In genomic region chr16:22406747-22407146, GRCm38 (mm10) we compare ENCODE assay signal across 24 mouse cellular contexts.
"Had no signal": no experiment of that assay in that cellular context is flagged by ENCODE, and none has a peak within 500 bp of the region (broad histone marks: within the 10 kb centered on the region; RNA-seq: fewer than 3 reads in every experiment).

No protein-coding gene starts in this region.

- ATAC-seq: liver, embryonic 12.5 days; midbrain, embryonic 13.5 days; midbrain, embryonic 16.5 days had no signal

- H3K9me3 ChIP-seq: kidney, embryonic 15.5 days; limb, embryonic 10.5 days; limb, embryonic 13.5 days; liver, embryonic 12.5 days; liver, embryonic 15.5 days; lung, embryonic 15.5 days; megakaryocyte, embryonic 14.5 days; midbrain, embryonic 10.5 days; midbrain, embryonic 13.5 days; neural tube, embryonic 13.5 days; stomach, embryonic 15.5 days had no signal

- H3K27ac ChIP-seq: limb, embryonic 13.5 days; liver, embryonic 12.5 days; liver, embryonic 15.5 days; midbrain, embryonic 10.5 days; midbrain, embryonic 13.5 days; neural tube, embryonic 13.5 days; stomach, embryonic 15.5 days had no signal

- H3K9ac ChIP-seq: kidney, embryonic 15.5 days; limb, embryonic 13.5 days; liver, embryonic 12.5 days; liver, embryonic 15.5 days; lung, embryonic 15.5 days; midbrain, embryonic 13.5 days; neural tube, embryonic 13.5 days; stomach, embryonic 15.5 days had no signal

- H3K36me3 ChIP-seq: liver, embryonic 15.5 days; midbrain, embryonic 13.5 days; neural tube, embryonic 13.5 days; stomach, embryonic 15.5 days had no signal

- H3K27me3 ChIP-seq: kidney, embryonic 15.5 days; limb, embryonic 13.5 days; liver, embryonic 12.5 days; liver, embryonic 15.5 days; lung, embryonic 15.5 days; megakaryocyte, embryonic 14.5 days; midbrain, embryonic 13.5 days; neural tube, embryonic 13.5 days; stomach, embryonic 15.5 days had no signal

- H3K4me1 ChIP-seq: midbrain, embryonic 13.5 days had no signal

- H3K4me3 ChIP-seq: kidney, embryonic 15.5 days; limb, embryonic 10.5 days; limb, embryonic 13.5 days; liver, embryonic 12.5 days; liver, embryonic 15.5 days; lung, embryonic 15.5 days; megakaryocyte, embryonic 14.5 days; midbrain, embryonic 10.5 days; midbrain, embryonic 13.5 days; myocyte; neural tube, embryonic 13.5 days; stomach, embryonic 15.5 days had no signal

- DNase-seq: kidney, postnatal 14 days; kidney, postnatal 4 days; layer of hippocampus, adult 9-11 months; liver; lung, adult 18-20 months; lung, postnatal 10 days; lung, postnatal 36 days; retina, postnatal 1 day; right cerebral cortex, postnatal 25 days; spleen, adult 18-20 months; thymus, postnatal 25 days had no signal
